Mouse (Mus musculus): Measurements from ENCODE around the gene Ifit3. TPM values are rescaled to one million over a fixed set of nuclear protein-coding genes. Genes with fewer than 3 reads are reported as not detected.
A peak's percentile ranks its signal among the peaks of the same experiment; 100 is the strongest.
"Not testable (repeated sequence)": the region's sequence is repeated elsewhere in the genome, so short reads cannot be mapped to it uniquely, and the experiment has no call there.

Ifit3 gene
- total RNA-seq, 4 experiments from 2014 or later, result 1.8 to 4.4 (median 3.9) TPM

DNA sequence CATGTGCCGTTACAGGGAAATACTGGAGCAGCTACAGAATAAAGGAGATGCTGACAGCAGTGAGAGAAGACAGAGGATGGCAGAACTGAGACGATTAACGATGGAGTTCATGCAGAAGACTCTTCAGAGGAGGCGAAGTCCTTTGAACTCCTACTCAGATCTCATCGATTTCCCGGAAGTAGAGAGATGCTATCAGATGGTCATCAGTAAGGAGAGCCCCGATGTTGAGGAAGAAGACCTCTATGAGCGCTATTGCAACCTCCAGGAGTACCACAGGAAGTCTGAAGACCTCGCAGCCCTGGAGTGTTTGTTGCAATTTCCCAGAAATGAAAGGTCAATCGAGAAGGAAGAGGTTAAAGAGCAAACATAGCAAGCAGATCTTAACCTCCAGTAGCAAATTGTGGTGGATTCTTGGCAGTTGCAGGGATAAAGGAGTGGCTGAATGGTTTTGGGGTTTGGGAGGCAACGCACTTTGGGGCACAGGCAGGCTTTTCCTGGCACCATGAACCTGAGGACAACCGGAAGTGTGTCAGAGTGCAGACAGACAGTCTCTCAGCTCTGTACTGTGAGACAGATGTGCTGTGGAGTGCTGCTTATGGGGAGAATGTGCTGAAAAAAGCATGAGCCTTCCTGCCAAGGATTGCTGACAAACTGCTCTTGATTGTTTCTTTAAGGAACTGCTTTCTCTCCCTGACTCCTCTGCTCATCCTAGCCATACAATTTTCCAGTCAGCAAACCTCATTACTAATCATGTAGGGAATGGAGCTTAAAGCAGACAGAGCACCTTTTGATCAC lies 4.8 kb downstream of the Ifit3 start:
- DNase-seq (ENCODE audit: low spot score), result not testable (repeated sequence)

DNA sequence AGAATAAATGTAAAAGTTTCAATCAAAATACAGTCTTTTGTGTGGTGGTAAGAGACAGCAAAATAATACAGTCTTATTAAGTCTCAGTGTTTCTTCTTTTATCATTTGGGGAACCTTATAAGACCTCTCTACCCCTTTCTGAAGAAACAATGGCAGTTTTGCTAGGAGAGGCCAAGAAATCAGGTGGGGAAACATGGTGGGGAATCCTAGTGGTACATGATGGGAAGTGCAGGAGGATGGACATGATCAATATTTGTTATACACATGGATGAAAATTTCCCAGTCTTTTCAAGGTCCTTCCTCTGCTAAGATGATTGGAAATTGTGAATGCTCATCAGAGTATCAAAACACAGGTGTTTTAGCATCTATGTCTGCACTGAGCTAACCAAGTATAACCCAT lies 5.6 kb downstream of the Ifit3 start:
- no peak for DNase-seq (ENCODE audit: low spot score)

DNA sequence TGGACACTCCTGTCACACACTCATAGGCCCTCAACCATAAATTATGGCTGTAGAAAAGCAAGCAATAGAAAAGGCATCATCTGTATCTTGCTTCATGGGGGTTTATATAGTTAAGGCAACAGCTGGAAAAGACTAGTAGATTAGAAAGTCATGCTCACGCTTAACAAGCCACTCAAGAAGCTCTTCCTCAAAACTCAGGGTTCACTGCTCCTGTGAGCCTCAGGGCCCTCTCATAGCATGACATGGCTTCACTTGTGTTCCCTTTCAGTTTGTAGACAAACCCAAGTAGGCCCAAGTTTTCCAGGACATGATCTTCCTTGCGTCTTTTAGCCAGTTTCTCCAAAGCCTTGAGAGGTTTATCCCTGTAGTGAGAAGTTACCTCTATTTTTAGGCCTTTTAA lies 10.1 kb downstream of the Ifit3 start:
- DNase-seq (ENCODE audit: low spot score), result no peak

GRCm38 (mm10) chr19:34594523-34594922 lies 11.2 kb downstream of the Ifit3 start:
- not testable (repeated sequence) for DNase-seq (ENCODE audit: low spot score)

DNA sequence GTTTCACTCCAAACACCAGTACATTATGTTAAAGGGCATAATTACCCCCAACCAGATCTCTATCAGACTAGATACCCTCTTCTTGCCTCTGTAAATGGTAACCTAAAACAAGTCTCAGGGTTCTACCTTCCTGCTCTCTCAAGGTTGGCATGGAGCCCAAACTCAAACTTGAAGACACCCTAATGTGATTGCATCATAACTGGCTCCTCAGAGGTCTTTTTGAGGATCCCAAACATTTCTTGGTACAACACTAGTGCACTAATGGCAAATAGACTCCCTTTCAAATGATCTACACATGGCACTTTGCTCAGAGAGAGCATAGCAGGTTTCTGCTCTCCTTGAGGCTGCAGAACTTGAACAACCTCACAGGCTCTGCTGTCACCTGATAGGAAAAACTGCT lies 13.5 kb downstream of the Ifit3 start:
- DNase-seq (ENCODE audit: low spot score), result no peak

DNA sequence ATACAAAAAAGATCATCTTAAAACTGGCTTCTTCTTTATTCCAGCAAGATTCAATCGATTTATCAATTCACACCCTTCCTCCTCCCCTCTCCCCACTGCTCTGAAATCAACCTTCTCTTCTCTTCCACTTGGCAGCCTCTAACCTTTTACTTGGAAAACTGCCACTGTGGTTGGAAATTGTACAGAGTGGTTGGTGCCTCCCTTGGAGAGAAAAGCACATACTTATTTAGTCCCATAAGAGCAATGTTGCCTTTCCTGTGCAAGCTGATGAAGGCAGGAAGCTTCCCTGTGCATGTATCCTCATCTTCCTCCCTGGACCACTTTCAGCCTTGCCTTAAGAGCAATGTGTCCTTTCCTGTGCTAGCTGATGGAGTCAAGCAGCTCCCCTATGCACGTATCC lies 15.0 kb downstream of the Ifit3 start:
- DNase-seq (ENCODE audit: low spot score), result peak; percentile 81

DNA sequence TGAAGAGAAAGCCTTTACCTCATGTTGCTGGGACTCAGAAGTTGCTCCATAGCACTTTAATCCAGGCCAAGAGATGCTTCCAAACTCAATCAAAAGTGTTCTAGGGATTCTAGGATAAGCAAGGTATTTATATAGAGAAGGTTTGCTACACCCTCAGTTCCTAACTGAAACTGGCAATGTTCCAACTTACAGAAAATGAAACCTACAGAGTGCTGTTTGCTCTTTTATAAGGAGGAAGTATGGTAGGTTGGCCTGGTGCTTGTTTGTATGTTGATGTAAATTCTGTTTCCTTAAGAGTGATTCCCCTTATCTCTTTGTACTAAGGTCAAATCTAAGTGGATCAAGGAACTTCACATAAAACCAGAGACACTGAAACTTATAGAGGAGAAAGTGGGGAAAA lies 15.9 kb downstream of the Ifit3 start:
- DNase-seq (ENCODE audit: low spot score), result not testable (repeated sequence)

DNA sequence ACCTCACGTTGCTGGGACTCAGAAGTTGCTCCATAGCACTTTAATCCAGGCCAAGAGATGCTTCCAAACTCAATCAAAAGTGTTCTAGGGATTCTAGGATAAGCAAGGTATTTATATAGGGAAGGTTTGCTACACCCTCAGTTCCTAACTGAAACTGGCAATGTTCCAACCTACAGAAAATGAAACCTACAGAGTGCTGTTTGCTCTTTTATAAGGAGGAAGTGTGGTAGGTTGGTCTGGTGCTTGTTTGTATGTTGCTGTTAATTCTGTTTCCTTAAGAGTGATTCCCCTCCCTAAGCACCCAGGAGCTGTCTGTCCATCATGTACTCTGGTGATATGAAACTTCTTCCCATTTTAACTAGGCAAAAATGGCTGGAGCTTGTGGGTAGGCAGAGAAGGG lies 18.6 kb downstream of the Ifit3 start, which contains the start of gene Ifit1bl1:
Gene Ifit1bl1, minus strand, starts transcription at position 69 of the 400 bp plus-strand sequence.
- DNase-seq (ENCODE audit: low spot score), result not testable (repeated sequence)

DNA sequence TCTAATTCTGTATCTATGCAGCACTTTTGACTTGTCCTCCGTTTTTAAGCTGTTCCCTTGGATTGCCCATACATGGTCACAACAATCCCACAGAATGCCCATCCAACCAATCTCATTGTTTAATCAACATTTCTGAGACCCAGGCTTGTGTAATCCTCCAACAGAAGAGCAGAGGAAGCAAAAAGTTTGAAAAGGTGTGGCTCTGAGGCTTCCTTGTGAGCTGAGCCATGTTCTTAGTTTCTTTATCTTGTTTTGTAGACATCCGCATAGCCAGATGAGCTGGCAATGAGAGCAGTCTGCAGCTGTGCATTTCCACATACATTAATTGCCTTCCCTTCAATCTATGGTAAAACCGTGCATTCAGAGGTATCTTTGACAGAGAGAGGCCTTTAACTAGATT lies 22.1 kb downstream of the Ifit3 start:
- DNase-seq (ENCODE audit: low spot score), result no peak

DNA sequence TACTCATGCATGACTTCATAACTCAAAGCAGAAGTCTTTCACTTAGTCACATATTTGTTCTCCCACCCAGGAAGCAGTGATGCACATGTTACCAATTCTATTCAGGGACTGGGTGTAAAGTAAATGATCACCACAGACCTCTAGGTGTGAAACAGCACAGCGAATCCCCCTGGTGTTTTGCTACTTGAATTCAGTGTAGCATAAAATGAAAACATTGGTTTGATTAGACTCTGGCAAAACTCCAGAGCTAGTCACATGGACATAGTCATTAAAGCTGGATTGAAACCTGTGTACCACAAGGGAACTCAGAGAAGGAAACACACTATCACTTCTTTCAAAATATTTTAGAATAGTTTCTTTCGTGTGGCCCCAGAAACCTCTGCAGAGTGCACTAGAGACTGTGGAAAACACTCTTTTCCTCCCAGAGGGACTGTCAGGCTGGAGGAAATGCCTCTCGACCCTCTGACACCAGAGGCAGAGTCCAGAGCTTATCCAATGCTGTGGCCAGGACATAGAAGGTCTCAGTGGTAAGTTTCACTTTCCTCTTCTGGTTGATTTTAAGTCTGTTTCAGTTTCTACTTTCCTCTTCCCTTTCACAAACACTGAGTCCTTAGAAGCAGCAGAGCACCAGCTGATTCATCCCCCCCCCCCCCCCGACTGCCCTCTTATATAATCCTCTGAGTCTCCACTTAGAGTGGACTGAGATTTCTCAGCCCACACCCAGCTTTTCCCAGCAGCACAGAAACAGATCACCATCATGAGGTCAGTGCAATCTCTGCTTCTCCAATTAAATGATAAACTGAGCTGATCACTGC lies 24.1 kb downstream of the Ifit3 start, which contains the start of gene Ifit3b:
Gene Ifit3b, plus strand, starts transcription at position 734 of the 815 bp plus-strand sequence.
- peak; percentile 71 for DNase-seq (ENCODE audit: low spot score)

- DNase-seq (ENCODE audit: low spot score), result not testable (repeated sequence)
Observed at GRCm38 (mm10) chr19:34610118-34610517, 26.8 kb downstream of the Ifit3 start.

GRCm38 (mm10) chr19:34612243-34613001 lies 29.1 kb downstream of the Ifit3 start:
- DNase-seq (ENCODE audit: low spot score), result not testable (repeated sequence)

- no peak for DNase-seq (ENCODE audit: low spot score)
Observed at GRCm38 (mm10) chr19:34620871-34621270, 37.5 kb downstream of the Ifit3 start.

- no peak for DNase-seq (ENCODE audit: low spot score)
Observed at GRCm38 (mm10) chr19:34623781-34624180, 40.5 kb downstream of the Ifit3 start.

DNA sequence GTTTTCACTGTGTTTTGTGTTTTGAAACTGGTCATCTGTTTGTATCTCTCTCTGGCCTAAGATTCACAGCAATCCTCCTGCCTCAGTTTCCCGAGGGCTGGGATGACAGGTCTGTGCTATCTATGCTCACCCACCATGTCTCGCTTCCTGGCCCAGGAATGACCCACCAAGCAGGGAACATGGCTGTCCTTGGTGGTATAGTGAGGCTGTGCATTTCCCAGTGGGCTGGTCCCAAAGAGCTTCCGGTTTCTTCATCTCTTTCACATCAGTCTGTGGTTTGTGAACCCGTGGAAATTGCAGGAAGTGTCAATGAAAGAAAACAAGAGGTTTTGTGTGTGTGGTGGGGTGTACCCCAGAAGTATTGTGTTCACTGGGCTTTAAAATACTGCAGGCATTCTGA lies 41.3 kb downstream of the Ifit3 start:
- DNase-seq (ENCODE audit: low spot score), result no peak

GRCm38 (mm10) chr19:34627496-34627895 lies 44.2 kb downstream of the Ifit3 start:
- no peak for DNase-seq (ENCODE audit: low spot score)

DNA sequence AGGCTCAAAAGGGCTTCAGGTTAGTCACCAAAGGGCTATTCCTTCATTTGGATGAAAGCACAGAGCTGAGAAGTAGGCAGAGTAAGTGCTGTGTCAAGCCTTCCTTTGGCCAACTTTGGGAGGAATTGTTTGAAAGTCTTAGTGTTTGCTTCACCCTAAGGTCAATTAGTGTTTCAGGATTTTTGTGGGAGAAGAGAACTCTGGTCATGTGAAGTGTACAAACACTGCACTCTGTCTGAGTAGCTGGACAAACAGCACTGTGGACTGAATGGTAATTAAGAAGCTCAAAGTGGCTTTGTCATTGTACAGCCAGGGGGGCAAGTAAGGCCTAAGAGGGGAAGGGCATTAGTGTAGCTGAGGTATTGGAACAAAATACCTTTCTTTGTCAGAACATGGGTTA lies 48.2 kb downstream of the Ifit3 start:
- DNase-seq (ENCODE audit: low spot score), result no peak

- DNase-seq (ENCODE audit: low spot score), result no peak
Observed at GRCm38 (mm10) chr19:34633484-34633883, 50.2 kb downstream of the Ifit3 start.

- peak; percentile 70 for DNase-seq (ENCODE audit: low spot score)
Observed at GRCm38 (mm10) chr19:34636933-34637557, 53.7 kb downstream of the Ifit3 start.

Data from heart, adult 8-10 months (tissue).